Comparison of ENCODE assay signal across 9 mouse cellular contexts in genomic region chr2:84774751-84775150, GRCm38 (mm10). TPM values are rescaled to one million over a fixed set of nuclear protein-coding genes. Genes with fewer than 3 reads are reported as not detected.
DNase-seq lines count a peak whose midpoint lies in the region; ATAC-seq lines count a peak whose summit lies in the region.
"Had no signal": no experiment of that assay in that cellular context is flagged by ENCODE, and none has a peak within 500 bp of the region (broad histone marks: within the 10 kb centered on the region; RNA-seq: fewer than 3 reads in every experiment).

No protein-coding gene starts in this region.

- intact Hi-C loops in heart, postnatal 10 days (cut with DNase I), result no loop called here

- ATAC-seq in cerebellum, adult (ENCODE audit: insufficient number of reproducible peaks, low FRiP score, low TSS enrichment), result peak; percentile 94
- ATAC-seq in forebrain, embryonic 12.5 days (ENCODE audit: low FRiP score), result peak; percentile 90
- peak; percentile 93 for ATAC-seq in stomach, embryonic 14.5 days (ENCODE audit: insufficient number of reproducible peaks, insufficient read depth, low FRiP score, low read depth)
- ATAC-seq: Patski had no signal

- H3K9me3 ChIP-seq in forebrain, embryonic 12.5 days, result no peaks in the 10 kb centered on the region
- H3K9me3 ChIP-seq in stomach, embryonic 14.5 days (ENCODE audit: control insufficient read depth, low read depth, low read length), result no peaks in the 10 kb centered on the region

- no peaks in the 10 kb centered on the region for H3K36me3 ChIP-seq in forebrain, embryonic 12.5 days (replicated peaks)
- no peaks in the 10 kb centered on the region for H3K36me3 ChIP-seq in stomach, embryonic 14.5 days (ENCODE audit: control insufficient read depth, insufficient read depth, low read length)

- WGBS in forebrain, embryonic 12.5 days, result under 1% methylated on average over 15 of the region's 15 CpGs
- WGBS in stomach, embryonic 14.5 days, result 2% methylated on average over 15 of the region's 15 CpGs

- peak overlapping the region; percentile 55 for H3K4me2 ChIP-seq in forebrain, embryonic 12.5 days
- H3K4me2 ChIP-seq in stomach, embryonic 14.5 days (replicated peaks; ENCODE audit: low read depth, low read length), result peak overlapping the region; percentile 52

- H3K4me1 ChIP-seq in forebrain, embryonic 12.5 days, result peaks cover 19% of the 10 kb centered on the region
- H3K4me1 ChIP-seq in stomach, embryonic 14.5 days (ENCODE audit: control insufficient read depth, insufficient read depth, low read length), result peaks cover 10% of the 10 kb centered on the region

- peak overlapping the region; percentile 27 for H3K4me3 ChIP-seq in forebrain, embryonic 12.5 days (replicated peaks)
- peak overlapping the region; percentile 22 for H3K4me3 ChIP-seq in stomach, embryonic 14.5 days (ENCODE audit: low read depth, low read length)

- no peaks in the 10 kb centered on the region for H3K27me3 ChIP-seq in forebrain, embryonic 12.5 days
- H3K27me3 ChIP-seq in stomach, embryonic 14.5 days (ENCODE audit: control insufficient read depth, insufficient read depth, low read length), result no peaks in the 10 kb centered on the region

- peak overlapping the region; percentile 55 for H3K9ac ChIP-seq in forebrain, embryonic 12.5 days
- no peak overlapping the region; the same call in 1 of the 2 replicates for H3K9ac ChIP-seq in stomach, embryonic 14.5 days (replicated peaks; ENCODE audit: low read depth, low read length)

- DNase-seq in ES-CJ7 (ENCODE audit: low read depth, low spot score), result peak; percentile 86
- peak; percentile 82 to 83 for DNase-seq in heart, postnatal 10 days
- peak; percentile 63 to 73 for DNase-seq in kidney, postnatal 25 days
- peak; percentile 83 for DNase-seq in lung, postnatal 25 days (ENCODE audit: low spot score)
- no peak for DNase-seq in T-cell, adult 2 months (ENCODE audit: low spot score)

- peak overlapping the region; percentile 85 for H3K27ac ChIP-seq in forebrain, embryonic 12.5 days
- H3K27ac ChIP-seq in stomach, embryonic 14.5 days (ENCODE audit: low read length), result peak overlapping the region; percentile 72

RNA-seq across cellular contexts. Expression of gene Serping1, which starts 0.5 kb away (rescaled TPM):
- polyA plus RNA-seq in forebrain, embryonic 12.5 days (2016; fragmentation: Nextera tagmentation; extraction: Ambion mirVana), result 27.6 and 30.3 TPM in 2 replicates
- 10 to 100 TPM; 59.2 to 60.4 TPM for total RNA-seq in heart, postnatal 10 days (2021)
- 84.2 and 93.7 TPM in 2 replicates for polyA plus RNA-seq in stomach, embryonic 14.5 days (2014; fragmentation: Nextera tagmentation; extraction: Ambion mirVana)

RNA-seq across cellular contexts. Expression of gene Ube2l6, which starts 23.9 kb away (rescaled TPM):
- polyA plus RNA-seq in forebrain, embryonic 12.5 days (2016; fragmentation: Nextera tagmentation; extraction: Ambion mirVana), result 30.0 and 30.5 TPM in 2 replicates
- total RNA-seq in heart, postnatal 10 days (2021), result 10 to 100 TPM; 22.3 to 36.8 TPM
- 36.2 and 38.0 TPM in 2 replicates for polyA plus RNA-seq in stomach, embryonic 14.5 days (2014; fragmentation: Nextera tagmentation; extraction: Ambion mirVana)

RNA-seq across cellular contexts. Expression of gene Gm19426, which starts 31.3 kb away (rescaled TPM):
- polyA plus RNA-seq in forebrain, embryonic 12.5 days (2016; fragmentation: Nextera tagmentation; extraction: Ambion mirVana), result 9.4 and 10.2 TPM in 2 replicates
- total RNA-seq in heart, postnatal 10 days (2021), result 1 to 10 TPM; 3.1 to 3.9 TPM
- 5.1 and 5.9 TPM in 2 replicates for polyA plus RNA-seq in stomach, embryonic 14.5 days (2014; fragmentation: Nextera tagmentation; extraction: Ambion mirVana)

RNA-seq across cellular contexts. Expression of gene Ypel4, which starts 40.9 kb away (rescaled TPM):
- polyA plus RNA-seq in forebrain, embryonic 12.5 days (2016; fragmentation: Nextera tagmentation; extraction: Ambion mirVana), result 18.7 and 19.6 TPM in 2 replicates
- 1 to 10 TPM in 1 of 2 experiments, under 1 TPM in 1; 0.89 to 1.0 TPM for total RNA-seq in heart, postnatal 10 days (2021)
- polyA plus RNA-seq in stomach, embryonic 14.5 days (2014; fragmentation: Nextera tagmentation; extraction: Ambion mirVana), result 9.3 and 10.7 TPM in 2 replicates

RNA-seq across cellular contexts. Expression of gene Clp1, which starts 47.6 kb away (rescaled TPM):
- polyA plus RNA-seq in forebrain, embryonic 12.5 days (2016; fragmentation: Nextera tagmentation; extraction: Ambion mirVana), result 39.9 and 40.7 TPM in 2 replicates
- total RNA-seq in heart, postnatal 10 days (2021), result 1 to 10 TPM; 7.0 to 8.1 TPM
- polyA plus RNA-seq in stomach, embryonic 14.5 days (2014; fragmentation: Nextera tagmentation; extraction: Ambion mirVana), result 26.7 and 28.9 TPM in 2 replicates
